Mouse (Mus musculus) liver, postnatal 0 days (tissue): Measurements from ENCODE around the gene 4933417A18Rik.
"Not testable (repeated sequence)": the region's sequence is repeated elsewhere in the genome, so short reads cannot be mapped to it uniquely, and the experiment has no call there.

Experiments
- CTCF ChIP-seq: sonication (generic); IDR thresholded peaks from 2 replicates; pipeline ENCODE4 v1.5.1; 2016; ENCODE audit warnings: antibody characterized with exemption, low read depth
- EP300 ChIP-seq: IDR thresholded peaks from 2 replicates; pipeline ENCODE4 v1.6.1; 2016; ENCODE audit warnings: antibody characterized with exemption, low read depth, mild to moderate bottlenecking

- TF ChIP-seq CTCF, EP300: not testable (repeated sequence)
Measured at GRCm38 (mm10) chr13:34965647-34966046, 41.4 kb downstream of the 4933417A18Rik start.
